Mouse (Mus musculus) neural tube, embryonic 15.5 days (tissue): ENCODE results near the gene Apba1. TPM values are rescaled to one million over a fixed set of nuclear protein-coding genes. Genes with fewer than 3 reads are reported as not detected.

Experiments
- ATAC-seq: fragments of 200-750 bp; cut with Nextera tagmentation; 2 replicates; pipeline ENCODE4 v1.8.0; 2017; ENCODE audit warnings: mild to moderate bottlenecking, moderate TSS enrichment, moderate library complexity; ENCODE audit not compliant: low FRiP score
- H3K27ac ChIP-seq: fragments of 300-500 bp; sonication (generic); replicated peaks from 2 replicates; pipeline ENCODE4 v1.5.1; 2015; ENCODE audit warnings: mild to moderate bottlenecking, inconsistent platforms
- H3K27me3 ChIP-seq: fragments of 300-500 bp; sonication (generic); replicated peaks from 2 replicates; pipeline ENCODE4 v1.6.1; 2015; ENCODE audit warnings: inconsistent platforms
- H3K36me3 ChIP-seq: fragments of 300-500 bp; sonication (generic); 2 replicates; pipeline ENCODE4 v1.6.1; 2015; ENCODE audit warnings: inconsistent platforms
- H3K4me1 ChIP-seq: fragments of 300-500 bp; sonication (generic); 2 replicates; pipeline ENCODE4 v1.6.1; 2015; ENCODE audit warnings: inconsistent platforms
- H3K4me2 ChIP-seq: fragments of 300-500 bp; sonication (generic); 2 replicates; pipeline ENCODE4 v1.6.1; 2015; ENCODE audit warnings: inconsistent platforms, mild to moderate bottlenecking, moderate library complexity
- H3K4me3 ChIP-seq: fragments of 300-500 bp; sonication (generic); replicated peaks from 2 replicates; pipeline ENCODE4 v1.5.1; 2015; ENCODE audit warnings: mild to moderate bottlenecking, inconsistent platforms
- H3K9ac ChIP-seq: fragments of 300-500 bp; sonication (generic); replicated peaks from 2 replicates; pipeline ENCODE4 v1.6.1; 2015; ENCODE audit warnings: mild to moderate bottlenecking, inconsistent platforms
- H3K9me3 ChIP-seq: fragments of 300-500 bp; sonication (generic); replicated peaks from 2 replicates; pipeline ENCODE4 v1.6.1; 2016; ENCODE audit warnings: inconsistent platforms
- WGBS: fragments of 180-500 bp; shearing (Covaris S2); methylation state at CpG from one replicate; pipeline ENCODE4 v1.1.7; 2015; ENCODE audit warnings: mixed read lengths; 5-methylcytosine and 5-hydroxymethylcytosine counted together
- polyA plus RNA-seq: library from polyadenylated mRNA; unstranded; fragments of >200 nt; fragmentation: Nextera tagmentation; extraction: Ambion mirVana; gene quantifications from 2 replicates; pipeline ENCODE4 v1.2.1, GENCODE M21; 2015

The Apba1 gene
- polyA plus RNA-seq, 1 experiment from 2014 or later: 11.8 TPM

- no peaks in the 10 kb centered on the region for H3K27me3 ChIP-seq
- no peak overlapping the region for H3K4me3 ChIP-seq
- no peaks in the 10 kb centered on the region for H3K4me1 ChIP-seq
- ATAC-seq: no peak
- H3K4me2 ChIP-seq: no peak overlapping the region
- no peak overlapping the region for H3K9ac ChIP-seq
- no peak overlapping the region for H3K27ac ChIP-seq
- no peaks in the 10 kb centered on the region for H3K9me3 ChIP-seq
- WGBS: 85% methylated on average over 7 of the region's 7 CpGs
- H3K36me3 ChIP-seq: no peaks in the 10 kb centered on the region
Observed at GRCm38 (mm10) chr19:23855832-23856231, 97.1 kb downstream of the Apba1 start.

GRCm38 (mm10) chr19:23858091-23858490, 99.4 kb downstream of the Apba1 start:
- no peak for ATAC-seq
- Histone ChIP-seq H3K27ac (no peak overlapping the region), H3K27me3 (no peaks in the 10 kb centered on the region), H3K4me3 (no peak overlapping the region), H3K9ac (no peak overlapping the region), H3K36me3 (no peaks in the 10 kb centered on the region), H3K9me3 (no peaks in the 10 kb centered on the region), H3K4me2 (no peak overlapping the region), H3K4me1 (peaks cover 2% of the 10 kb centered on the region)
- WGBS: 95% methylated on average over 4 of the region's 4 CpGs

GRCm38 (mm10) chr19:23858781-23859180, 100.1 kb downstream of the Apba1 start:
- H3K27ac ChIP-seq: no peak overlapping the region
- ATAC-seq: no peak
- 91% methylated on average over 9 of the region's 9 CpGs for WGBS
- H3K27me3 ChIP-seq: no peaks in the 10 kb centered on the region
- H3K4me2 ChIP-seq: no peak overlapping the region
- H3K9ac ChIP-seq: no peak overlapping the region
- no peaks in the 10 kb centered on the region for H3K9me3 ChIP-seq
- no peak overlapping the region for H3K4me3 ChIP-seq
- peaks cover 9% of the 10 kb centered on the region for H3K4me1 ChIP-seq
- no peaks in the 10 kb centered on the region for H3K36me3 ChIP-seq

- 32% methylated on average over 13 of the region's 13 CpGs for WGBS
- no peak for ATAC-seq
- no peak overlapping the region for H3K27ac ChIP-seq
Observed at GRCm38 (mm10) chr19:23860151-23860820, 101.6 kb downstream of the Apba1 start.

GRCm38 (mm10) chr19:23862736-23863135, 104.0 kb downstream of the Apba1 start:
- no peaks in the 10 kb centered on the region for H3K27me3 ChIP-seq
- H3K4me3 ChIP-seq: no peak overlapping the region
- no peaks in the 10 kb centered on the region for H3K9me3 ChIP-seq
- no peak overlapping the region for H3K4me2 ChIP-seq
- H3K27ac ChIP-seq: no peak overlapping the region
- H3K4me1 ChIP-seq: peaks cover 17% of the 10 kb centered on the region
- WGBS: 53% methylated on average over 4 of the region's 4 CpGs
- H3K9ac ChIP-seq: no peak overlapping the region
- no peaks in the 10 kb centered on the region for H3K36me3 ChIP-seq
- ATAC-seq: no peak

More at GRCm38 (mm10) chr19:23860151-23860820, 101.6 kb downstream of the Apba1 start:
- H3K9ac ChIP-seq: no peak overlapping the region
- no peaks in the 10 kb centered on the region for H3K36me3 ChIP-seq
- H3K4me1 ChIP-seq: peaks cover 14% of the 10 kb centered on the region
- no peak overlapping the region for H3K4me3 ChIP-seq
- H3K9me3 ChIP-seq: no peaks in the 10 kb centered on the region
- H3K4me2 ChIP-seq: no peak overlapping the region
- no peaks in the 10 kb centered on the region for H3K27me3 ChIP-seq

GRCm38 (mm10) chr19:23863959-23864358, 105.3 kb downstream of the Apba1 start:
- H3K36me3 ChIP-seq: no peaks in the 10 kb centered on the region
- H3K27me3 ChIP-seq: no peaks in the 10 kb centered on the region
- H3K27ac ChIP-seq: no peak overlapping the region
- ATAC-seq: no peak
- H3K9me3 ChIP-seq: no peaks in the 10 kb centered on the region
- 29% methylated on average over 3 of the region's 3 CpGs for WGBS
- H3K4me1 ChIP-seq: peaks cover 17% of the 10 kb centered on the region
- H3K4me2 ChIP-seq: no peak overlapping the region
- no peak overlapping the region for H3K9ac ChIP-seq
- H3K4me3 ChIP-seq: no peak overlapping the region

GRCm38 (mm10) chr19:23866045-23866444, 107.4 kb downstream of the Apba1 start:
- no peak overlapping the region for H3K9ac ChIP-seq
- H3K4me2 ChIP-seq: no peak overlapping the region
- peaks cover 17% of the 10 kb centered on the region for H3K4me1 ChIP-seq
- H3K27me3 ChIP-seq: no peaks in the 10 kb centered on the region
- WGBS: 91% methylated on average over 9 of the region's 9 CpGs
- no peak overlapping the region for H3K27ac ChIP-seq
- H3K9me3 ChIP-seq: no peaks in the 10 kb centered on the region
- ATAC-seq: no peak
- H3K36me3 ChIP-seq: no peaks in the 10 kb centered on the region
- H3K4me3 ChIP-seq: no peak overlapping the region

GRCm38 (mm10) chr19:23867052-23867451, 108.4 kb downstream of the Apba1 start:
- Histone ChIP-seq H3K9me3 (no peaks in the 10 kb centered on the region), H3K36me3 (no peaks in the 10 kb centered on the region), H3K9ac (no peak overlapping the region), H3K4me2 (no peak overlapping the region), H3K27ac (no peak overlapping the region), H3K27me3 (no peaks in the 10 kb centered on the region), H3K4me3 (no peak overlapping the region), H3K4me1 (peaks cover 17% of the 10 kb centered on the region)
- WGBS: 83% methylated on average over 11 of the region's 11 CpGs
- ATAC-seq: no peak

- Histone ChIP-seq H3K36me3 (no peaks in the 10 kb centered on the region), H3K4me2 (no peak overlapping the region), H3K9ac (no peak overlapping the region), H3K4me3 (no peak overlapping the region), H3K27me3 (no peaks in the 10 kb centered on the region), H3K27ac (no peak overlapping the region), H3K9me3 (no peaks in the 10 kb centered on the region), H3K4me1 (peaks cover 17% of the 10 kb centered on the region)
- no peak for ATAC-seq
- 79% methylated on average over 7 of the region's 7 CpGs for WGBS
Observed at GRCm38 (mm10) chr19:23867589-23867988, 108.9 kb downstream of the Apba1 start.

GRCm38 (mm10) chr19:23874502-23874901, 115.8 kb downstream of the Apba1 start:
- Histone ChIP-seq H3K4me2 (no peak overlapping the region), H3K9me3 (no peaks in the 10 kb centered on the region), H3K4me1 (peaks cover 2% of the 10 kb centered on the region), H3K4me3 (no peak overlapping the region), H3K36me3 (no peaks in the 10 kb centered on the region), H3K9ac (no peak overlapping the region), H3K27me3 (no peaks in the 10 kb centered on the region), H3K27ac (no peak overlapping the region)
- no peak for ATAC-seq
- WGBS: 89% methylated on average over 6 of the region's 6 CpGs

GRCm38 (mm10) chr19:23875819-23876218, 117.1 kb downstream of the Apba1 start:
- Histone ChIP-seq H3K27me3 (no peaks in the 10 kb centered on the region), H3K36me3 (no peaks in the 10 kb centered on the region), H3K27ac (no peak overlapping the region), H3K4me1 (peaks cover 8% of the 10 kb centered on the region), H3K9ac (no peak overlapping the region), H3K4me2 (no peak overlapping the region), H3K4me3 (no peak overlapping the region), H3K9me3 (no peaks in the 10 kb centered on the region)
- WGBS: 83% methylated on average over 5 of the region's 5 CpGs
- ATAC-seq: no peak

- Histone ChIP-seq H3K4me2 (no peak overlapping the region), H3K4me3 (no peak overlapping the region), H3K27ac (peak overlapping the region; percentile 64), H3K9me3 (no peaks in the 10 kb centered on the region), H3K27me3 (no peaks in the 10 kb centered on the region), H3K9ac (no peak overlapping the region), H3K36me3 (no peaks in the 10 kb centered on the region), H3K4me1 (peaks cover 8% of the 10 kb centered on the region)
- 42% methylated on average over 7 of the region's 7 CpGs for WGBS
- ATAC-seq: peak; percentile 85
Observed at GRCm38 (mm10) chr19:23879862-23880261, 121.2 kb downstream of the Apba1 start.
